Mouse (Mus musculus) cerebellum, postnatal 4 days (tissue): ENCODE measurements around the gene Itch.
"Not testable (repeated sequence)": the region's sequence is repeated elsewhere in the genome, so short reads cannot be mapped to it uniquely, and the experiment has no call there.

Experiments used
- DNase-seq, 2 experiments: peaks; one replicate each; pipeline ENCODE4 v3.0.0; 2022; ENCODE audit warnings: low spot score in 2 of 2, mixed read lengths in 1 of 2

Itch gene

DNA sequence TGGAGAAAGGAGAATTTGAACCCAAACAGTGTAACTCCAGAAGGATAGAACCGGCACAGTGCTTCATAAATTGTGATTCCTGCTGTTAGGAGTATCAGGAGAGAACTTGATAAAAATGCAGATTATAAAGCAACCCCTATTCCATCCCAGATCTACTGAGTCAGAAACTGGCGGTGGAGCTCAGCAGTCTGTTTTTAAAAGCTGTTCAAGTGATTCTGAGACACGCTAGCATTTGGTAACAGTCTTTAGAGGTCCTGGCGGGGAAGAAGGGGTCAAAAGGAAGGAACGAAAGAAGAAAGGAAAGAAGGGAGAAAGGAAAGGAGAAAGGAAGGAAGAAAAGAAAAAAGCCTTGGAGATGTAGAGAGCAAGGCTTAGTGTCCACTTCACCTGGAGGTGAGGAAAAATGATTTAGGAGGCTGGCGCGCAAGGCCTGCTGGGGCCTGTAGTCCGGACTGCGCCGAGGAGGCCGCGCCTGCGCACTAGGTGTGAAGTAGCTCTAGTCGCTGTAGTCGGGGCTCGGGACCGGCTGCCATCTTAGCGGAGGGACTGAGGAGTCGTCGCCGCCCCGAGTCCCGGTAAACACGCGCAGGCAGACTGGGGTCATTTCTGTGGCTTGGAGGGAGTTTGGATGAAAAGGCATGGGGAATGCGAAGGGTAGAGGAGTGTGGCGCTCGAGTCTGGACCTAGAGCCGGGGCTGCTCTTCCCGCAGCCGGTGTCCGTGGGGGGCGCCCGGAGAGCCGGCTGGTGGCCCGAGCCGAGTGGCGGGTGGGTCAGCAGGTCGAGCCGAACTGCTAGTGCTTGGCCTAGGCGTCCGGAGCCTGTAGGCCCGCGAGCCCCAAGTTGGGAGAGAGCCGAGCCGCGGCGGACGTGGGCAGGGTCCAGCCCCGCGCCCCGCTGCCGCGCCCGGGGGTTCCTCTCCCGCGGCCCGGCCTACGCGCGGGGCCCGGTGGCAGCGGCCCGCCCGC, at the start of gene Itch:
Itch (plus strand) TSS at position 499 of the 966 bp plus-strand sequence.
- DNase-seq: peak; percentile 81 to 91

DNA sequence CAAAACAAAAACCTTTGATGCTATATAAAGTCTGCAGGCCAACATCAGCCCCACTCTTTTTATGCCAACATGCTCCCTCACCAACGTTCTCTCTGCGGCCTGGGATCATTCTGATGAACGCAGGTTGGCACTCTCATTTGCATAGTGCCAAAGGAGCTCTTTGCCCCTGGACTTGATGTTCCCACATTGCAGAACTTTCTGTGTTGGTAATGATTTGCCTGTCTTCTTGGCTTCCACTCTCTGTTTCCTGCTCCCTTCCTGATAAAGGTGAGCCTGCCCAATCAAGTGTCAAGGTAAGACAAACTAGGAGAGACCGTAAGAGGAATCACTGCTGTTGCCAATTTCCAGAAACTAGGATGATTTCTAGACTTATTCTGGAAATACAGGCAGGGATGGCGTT, 48.8 kb upstream of the Itch start:
- no peak for DNase-seq

DNA sequence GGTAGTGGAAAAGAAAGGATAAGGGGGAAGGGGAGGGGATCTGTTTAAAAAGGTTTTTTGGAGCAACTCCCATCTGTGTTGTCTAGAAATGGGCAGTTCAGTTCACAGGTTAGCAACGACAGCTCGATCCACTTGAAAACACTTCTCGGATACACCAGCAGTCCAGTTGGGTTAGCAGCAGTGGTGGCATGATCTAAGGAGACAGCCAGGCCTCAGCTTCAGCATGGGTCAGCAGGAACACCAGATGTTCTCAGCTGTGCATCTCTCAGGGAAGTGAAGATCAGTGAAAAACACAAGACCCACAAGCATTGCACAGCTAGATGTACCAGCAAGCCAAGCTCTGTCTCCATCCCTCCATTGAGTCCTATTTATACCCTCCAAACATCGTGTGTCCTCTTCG, 47.0 kb upstream of the Itch start:
- no peak for DNase-seq

DNA sequence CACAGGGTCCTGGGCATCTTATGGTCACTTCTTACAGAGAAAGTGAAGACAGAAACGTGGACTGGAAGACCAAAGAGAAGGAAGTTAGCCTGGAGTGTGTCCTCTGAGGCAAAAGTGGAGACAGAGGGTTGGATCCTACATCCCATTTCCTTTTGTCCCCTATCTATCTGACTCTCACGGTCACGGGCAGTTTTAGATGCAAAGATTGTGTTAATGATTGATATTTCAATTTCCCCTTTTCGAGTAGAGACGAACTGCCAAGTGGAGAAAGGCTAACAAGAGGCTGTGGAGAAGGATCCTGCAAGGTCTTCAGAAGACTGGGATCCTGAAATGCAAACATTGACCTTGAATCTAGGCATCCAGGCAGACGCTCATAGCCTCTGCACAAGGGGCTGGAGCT, 45.0 kb upstream of the Itch start:
- DNase-seq: no peak

DNA sequence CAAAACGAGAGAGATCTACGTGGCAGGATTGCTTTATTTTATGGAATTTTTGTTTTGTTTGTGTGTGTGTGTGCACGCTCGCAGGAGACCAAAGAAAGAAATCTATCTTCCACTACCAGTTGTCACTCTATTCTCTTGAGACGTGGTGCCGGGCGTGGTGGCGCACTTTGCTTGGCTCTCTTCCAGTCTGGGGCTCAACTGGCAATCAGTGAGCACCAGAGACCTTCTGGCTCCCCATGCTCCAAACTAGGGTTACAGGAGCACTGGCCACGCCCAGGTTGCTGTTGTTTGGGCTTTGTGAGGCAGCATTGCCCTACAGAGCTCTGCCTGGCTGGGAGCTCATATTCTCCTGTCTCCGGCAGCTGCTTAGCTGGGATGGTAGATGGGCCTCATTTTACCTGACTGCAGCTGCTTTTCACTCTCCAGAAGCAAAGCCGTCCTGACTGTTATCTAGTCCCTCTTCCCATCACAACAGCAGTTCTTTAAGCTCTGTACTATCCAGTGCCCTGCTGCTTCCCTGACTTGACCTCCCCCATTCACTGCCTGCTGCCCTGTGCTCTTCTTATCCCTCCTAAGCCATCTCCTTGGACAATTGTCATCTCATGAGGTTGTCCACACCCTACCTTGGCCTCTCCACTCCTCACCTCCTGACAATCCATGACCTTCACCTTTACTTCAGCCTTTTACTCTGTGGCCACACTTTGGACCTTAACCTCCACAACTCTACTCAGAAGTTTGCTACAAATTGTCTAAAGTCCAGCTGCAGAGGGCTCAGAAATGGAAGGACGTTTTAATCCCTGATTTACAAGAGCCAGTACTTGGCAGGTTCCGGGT, 42.2 kb upstream of the Itch start:
- DNase-seq: no peak

DNA sequence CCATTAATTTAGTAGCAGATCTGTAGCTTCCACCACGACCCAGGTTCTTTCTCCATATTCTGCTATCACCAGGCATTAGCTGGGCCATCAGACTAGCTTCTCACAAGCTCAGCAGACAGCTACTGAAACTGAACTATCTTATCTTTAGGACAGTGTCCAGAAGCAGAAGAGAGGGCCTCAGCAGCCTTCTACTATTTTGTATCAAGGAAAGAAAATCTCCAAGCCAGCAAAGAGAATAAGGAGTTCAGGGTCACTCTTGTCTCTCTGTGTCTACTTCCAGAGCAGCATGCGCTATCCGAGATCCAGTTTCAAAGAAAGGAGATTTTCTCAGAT, 41.6 kb upstream of the Itch start:
- no peak for DNase-seq

DNA sequence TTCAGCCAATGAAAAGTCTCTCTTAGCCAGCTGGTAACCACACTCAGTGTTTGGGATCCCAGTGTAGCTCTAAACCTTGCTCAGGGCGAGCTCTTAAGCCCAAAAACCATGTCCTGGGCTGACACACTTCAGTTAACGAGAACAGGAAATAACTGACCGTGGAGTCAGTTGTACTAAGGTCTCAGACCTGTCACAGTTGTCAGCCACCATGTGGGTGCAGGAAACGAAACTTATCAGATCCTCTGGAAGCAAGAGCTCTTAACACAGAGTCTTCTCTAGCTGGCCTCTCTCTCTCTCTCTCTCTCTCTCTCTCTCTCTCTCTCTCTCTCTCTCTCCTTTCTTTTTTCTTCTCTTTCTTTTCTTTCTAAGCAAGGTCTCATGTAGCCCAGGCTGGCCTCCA, 39.9 kb upstream of the Itch start:
- DNase-seq: no peak

DNA sequence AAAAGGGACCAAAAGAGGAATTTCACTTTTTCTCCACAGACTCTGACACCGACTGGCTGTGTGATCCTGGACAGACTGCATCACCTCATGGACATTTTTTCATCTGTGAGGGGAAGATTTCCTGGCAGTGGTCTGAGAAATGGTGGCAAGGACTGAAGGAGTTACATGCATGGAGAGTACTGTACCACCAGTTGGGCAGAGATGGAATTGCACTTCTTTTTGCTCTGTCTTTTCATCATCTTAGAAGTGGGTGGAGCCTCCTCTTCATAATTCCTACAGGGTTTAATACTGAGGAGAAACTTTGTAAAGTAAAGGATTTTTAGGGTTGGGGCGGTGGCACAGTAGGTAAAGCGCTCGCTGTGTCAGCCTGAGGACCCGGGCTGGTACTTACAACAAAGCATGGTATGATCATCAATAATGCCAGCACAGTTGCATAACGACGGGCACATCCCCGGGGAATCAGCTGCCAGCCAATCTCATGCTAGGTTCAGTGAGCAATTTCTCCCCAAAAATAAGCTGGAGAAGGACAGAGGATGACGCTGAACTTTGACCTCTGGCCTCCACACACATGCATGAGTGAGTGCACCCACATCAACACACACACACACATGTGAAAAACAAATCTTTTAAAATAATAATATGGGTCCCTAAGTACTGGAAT, 34.5 kb upstream of the Itch start:
- no peak for DNase-seq

DNA sequence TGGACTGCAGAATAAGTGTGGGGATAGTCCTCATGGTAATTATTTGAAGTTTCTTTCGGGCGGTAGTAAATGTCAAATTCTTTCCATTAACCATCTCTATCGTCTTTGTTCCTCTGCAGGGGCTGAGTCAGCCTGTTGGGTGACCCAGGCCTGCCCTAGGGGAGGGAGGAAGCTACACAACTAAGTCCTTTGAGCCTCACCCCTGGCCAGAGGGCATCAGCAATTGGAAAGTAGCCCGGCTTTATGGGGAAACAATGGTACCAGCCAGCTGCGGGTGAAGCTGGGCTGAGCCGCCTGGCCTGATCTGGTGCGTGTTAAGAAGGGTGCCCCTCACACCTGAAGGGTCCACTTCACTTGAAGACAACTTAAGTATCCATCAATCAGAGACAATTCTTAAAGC, 33.9 kb upstream of the Itch start:
- no peak for DNase-seq

DNA sequence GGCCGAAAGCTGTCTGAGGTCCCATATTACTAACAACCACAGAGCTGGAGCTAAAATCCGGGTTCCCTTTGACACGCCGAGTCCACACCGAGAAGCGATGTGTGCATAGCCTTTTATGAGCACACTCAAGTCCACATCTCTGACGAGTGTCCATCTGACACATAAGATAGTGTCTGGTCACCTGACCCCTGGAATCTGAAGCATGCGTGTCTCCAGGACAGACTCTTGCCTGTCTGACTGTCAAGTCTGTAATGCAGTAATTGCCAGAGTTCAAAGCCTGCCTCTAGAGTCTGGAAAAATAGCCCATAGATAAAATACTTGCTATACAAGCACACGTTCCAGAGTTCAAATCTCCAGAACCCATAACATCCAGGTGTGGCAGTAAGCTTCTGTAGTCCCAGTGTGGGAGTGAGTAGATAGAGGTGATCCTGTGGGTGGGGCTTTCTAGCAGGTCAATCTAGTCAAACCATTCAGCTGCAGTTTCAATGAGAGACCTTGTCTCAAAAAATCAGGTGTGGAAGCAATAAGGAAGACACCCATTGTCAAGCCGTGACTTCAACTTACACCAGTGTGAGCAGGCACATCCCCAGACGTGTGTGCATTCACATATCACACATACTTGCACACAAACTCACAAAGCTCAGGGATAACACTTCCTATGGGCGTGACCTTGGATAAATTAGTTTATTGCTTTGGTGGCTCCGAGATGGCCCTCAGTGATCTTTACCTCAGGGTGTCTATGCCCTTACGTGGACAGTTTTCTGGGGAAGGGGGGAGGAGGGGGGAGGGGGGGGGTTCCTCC, 33.1 kb upstream of the Itch start:
- no peak for DNase-seq

DNA sequence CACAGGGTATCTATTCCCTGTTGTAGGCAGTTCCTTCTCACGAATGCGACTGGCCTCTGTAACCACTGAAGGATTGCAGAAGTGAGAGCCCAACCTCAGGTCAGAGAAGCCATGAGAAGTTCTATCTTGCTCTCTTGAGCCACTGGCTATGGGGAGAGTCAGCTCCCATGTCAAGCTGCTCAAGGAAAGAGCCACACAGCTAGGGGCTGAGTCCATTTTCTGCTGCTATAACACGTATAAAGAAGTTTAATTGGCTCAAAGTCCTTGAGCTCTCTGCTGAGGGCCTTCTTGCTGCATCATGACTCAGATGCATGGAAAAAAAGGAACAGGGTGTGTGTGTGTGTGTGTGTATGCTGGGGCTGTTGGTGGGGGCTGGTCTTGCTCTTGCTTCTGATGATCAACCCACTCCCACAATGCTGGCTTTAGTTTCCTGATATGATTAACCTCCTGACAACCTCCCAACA, 32.5 kb upstream of the Itch start:
- DNase-seq: no peak

DNA sequence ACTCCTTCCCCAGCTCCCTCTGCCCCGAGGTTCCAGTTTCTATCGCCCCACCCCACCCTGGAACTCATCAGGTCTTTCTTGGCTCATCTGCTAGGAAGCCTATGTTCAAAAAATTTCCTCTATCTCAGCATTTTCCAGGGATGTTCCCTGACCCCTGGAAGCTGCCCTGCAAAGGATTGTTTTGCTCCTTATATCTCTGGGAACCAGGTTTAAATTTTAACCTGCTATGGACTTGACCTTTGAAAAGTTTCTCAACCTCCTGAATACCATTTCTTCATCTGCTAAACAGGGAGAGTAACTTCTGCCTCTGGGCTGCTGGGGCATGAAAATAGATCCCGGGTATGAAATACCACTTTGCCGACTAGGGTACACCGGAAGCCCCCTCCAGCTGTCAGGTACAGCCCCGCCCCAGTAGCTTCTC, 31.5 kb upstream of the Itch start:
- DNase-seq: no peak

DNA sequence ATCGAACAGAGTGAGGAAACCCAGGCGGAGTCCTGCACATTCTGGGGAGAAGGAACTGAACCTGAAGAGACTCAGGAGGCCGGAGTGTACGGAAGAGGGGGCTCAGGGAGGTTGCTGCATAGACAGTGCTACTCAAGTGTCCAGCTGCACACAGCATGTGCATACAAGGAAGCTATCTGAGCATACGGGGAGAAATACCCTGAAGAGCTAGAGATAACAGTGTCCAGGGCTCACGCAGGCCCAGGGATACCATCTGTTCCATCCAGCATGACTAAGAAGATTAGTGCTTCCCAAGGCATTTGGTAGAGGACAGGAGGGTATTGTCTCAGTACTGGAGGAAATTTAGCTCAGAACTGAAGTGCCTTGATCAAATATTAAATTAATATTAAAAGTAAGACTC, 29.7 kb upstream of the Itch start:
- DNase-seq: peak in 1 of 2 experiments; percentile 2

DNA sequence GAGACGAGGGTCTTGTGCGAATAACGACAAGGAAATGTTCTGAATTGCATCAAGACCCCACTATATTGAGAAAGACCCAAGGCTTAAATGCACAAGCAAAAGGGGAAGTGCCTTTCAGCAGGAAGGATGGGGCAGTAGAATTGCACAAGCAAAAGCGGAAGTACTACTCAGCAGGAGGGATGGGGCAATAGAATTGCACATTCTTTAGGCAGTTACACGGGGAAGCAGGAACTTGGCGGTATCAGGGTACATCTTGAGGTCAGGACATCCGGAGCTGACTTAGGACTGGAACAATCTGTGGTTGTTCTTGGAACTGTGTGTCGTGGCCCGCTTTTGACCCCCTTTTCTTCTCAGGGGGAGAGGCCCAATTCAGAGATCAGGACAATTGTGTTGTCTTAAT, 26.0 kb upstream of the Itch start:
- DNase-seq: not testable (repeated sequence)

DNA sequence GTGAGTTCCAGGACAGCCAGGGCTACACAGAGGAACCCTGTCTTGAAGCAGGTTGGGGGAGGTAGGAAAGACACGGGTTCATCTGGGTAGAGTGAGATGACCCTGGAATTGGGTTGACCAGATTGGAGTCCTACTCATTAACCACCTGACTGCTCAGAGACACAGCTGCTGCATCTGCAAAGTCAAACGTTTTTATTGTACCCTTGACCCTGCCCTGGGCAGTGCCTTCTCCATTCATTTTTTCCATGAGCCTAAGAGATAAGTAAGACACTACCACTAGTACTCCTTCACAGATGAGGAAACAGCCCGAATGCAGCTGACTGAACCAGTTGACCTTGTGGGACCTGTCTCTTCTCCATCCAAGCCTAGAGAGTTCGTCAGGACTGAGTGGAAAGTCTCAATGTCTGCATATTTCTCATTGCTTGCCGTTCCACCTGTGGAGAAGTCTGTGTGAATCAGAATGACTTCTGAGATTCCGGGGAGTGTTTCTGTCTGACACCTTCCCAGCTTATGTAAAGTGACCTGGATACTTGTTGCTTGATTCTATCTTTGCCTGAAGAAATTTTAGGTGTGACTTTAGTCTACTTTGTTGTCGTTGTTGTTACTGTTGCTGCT, 18.0 kb upstream of the Itch start:
- no peak for DNase-seq

DNA sequence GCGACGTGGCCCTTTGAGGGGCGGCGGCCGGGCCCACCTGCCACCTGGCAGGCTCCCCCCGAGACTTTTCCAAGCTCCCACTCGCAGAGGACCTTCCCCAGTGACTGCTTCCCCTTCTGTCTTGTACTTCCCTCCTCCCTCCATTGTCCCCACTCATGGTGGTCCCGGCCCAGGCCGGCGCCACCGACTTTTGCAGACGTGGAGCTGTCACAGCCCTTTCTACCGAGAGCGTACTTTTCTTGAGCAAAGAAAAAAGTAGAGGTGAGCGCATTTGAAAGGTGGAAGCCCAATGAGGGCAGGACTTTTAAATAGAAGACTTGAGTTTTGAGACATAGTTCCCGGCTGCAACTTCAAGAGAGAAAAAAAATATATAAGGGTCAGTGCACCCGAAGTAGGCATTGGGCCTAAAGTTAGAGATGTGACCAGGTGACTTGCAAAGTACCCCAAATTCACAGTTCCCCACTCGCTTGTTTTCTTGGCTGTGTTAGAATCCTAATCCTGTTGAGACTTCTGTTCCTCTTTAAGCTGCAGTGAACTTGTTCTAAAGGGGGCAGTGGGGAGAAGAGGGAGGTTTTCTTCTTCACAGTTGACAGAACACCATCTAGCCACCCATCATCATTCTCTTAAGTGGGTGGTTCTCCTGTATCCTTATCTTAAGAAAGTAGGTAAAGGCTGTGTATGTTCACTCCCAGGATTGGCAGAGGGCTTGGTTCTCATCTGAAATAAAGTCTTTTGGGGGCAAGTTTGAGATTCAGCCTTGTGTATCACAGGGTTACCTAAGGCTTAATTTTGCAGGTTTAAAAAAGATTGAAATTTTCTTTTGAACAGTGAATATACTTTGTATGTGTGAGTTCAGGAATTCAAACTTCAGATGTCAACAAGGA, 910 bp downstream of the Itch start:
- peak in 1 of 2 experiments; percentile 23 for DNase-seq

DNA sequence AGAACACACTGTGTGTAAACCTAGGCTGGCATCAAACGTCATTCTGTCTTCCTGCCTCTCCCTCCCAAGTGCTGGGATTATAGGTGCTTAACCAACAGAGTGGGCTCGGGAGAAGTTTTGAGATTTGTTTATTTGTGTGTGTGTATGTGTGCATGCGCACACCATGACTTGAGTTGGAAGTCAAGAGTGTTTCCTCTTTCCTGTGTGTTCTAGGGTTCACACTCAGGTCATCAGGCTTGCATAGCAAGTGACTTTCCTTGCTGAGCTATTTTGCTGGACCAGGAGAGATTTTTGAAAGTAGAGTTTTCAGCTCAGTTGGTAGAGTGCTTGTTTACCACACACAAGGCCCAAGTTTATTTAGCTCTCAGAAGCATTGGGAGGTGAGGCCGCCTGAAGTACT, 1.8 kb downstream of the Itch start:
- no peak for DNase-seq

DNA sequence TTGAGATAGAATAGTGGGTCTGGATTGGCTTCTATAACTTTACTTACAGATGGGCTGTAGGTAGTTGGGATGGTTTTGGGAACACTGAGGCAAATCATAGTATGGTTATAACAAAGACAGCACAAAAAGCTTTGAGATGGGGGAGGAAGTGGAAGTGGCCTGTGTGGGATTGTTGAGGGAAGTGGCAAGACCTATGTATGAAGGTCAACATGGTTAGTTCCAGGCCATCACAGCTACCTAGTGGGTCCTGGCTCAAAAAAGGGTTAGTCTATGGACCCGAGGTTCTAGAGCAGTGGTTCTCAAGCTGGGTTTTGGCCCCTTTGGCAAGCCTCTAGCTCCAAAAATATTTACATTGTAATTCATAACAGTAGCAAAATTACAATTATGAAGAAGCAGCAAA, 2.2 kb downstream of the Itch start:
- DNase-seq: no peak

DNA sequence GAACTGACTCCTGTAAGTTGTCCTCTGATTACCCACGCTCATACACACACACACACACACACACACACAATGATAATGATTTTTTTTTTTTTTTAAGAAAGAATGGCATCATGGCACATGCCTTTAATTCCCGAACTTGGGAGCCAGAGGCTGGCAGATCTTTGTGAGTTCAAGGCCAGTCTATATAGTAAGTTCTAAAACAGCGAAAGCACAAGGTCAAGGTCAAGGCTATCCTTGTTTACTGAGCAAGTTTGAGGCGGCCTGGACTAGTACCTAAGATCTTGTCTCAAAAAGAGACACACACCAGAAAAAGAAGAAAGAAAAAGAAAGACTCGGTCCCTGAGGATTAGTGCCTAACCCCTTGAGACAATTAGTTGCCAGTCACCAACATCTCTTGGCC, 7.7 kb downstream of the Itch start:
- DNase-seq: no peak

DNA sequence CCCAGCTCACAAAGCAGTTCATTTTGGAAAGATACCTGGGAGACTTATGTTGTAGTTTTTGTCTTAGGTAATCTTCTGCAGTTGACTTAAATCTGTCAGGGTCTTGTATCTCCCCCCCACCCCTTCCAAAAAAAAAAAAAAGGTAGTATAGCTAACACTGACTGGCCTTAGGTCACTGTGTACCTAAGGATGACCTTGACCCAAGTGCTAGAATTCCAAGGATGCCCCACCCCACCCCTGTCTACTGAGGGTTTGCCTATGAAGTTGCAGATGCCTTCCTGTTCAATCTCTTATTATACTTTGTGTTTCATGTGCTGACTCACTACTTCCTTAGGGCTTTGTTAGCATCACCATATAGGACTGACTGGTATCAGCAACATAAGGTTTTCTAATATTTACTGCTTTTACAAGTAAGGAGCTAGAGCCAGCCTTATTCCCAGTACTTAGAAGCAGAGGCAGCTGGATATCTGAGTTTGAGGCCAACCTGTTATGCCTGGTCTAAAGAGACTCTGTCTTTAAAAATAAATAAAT, 8.8 kb downstream of the Itch start:
- DNase-seq: no peak
